Comparison of ENCODE assay signal across 25 mouse cellular contexts in genomic region chr2:161237280-161237819, GRCm38 (mm10).
A peak's percentile ranks its signal among the peaks of the same experiment; 100 is the strongest.
DNase-seq lines count a peak whose midpoint lies in the region; ATAC-seq and TF ChIP-seq lines count a peak whose summit lies in the region.
"Had no signal": no experiment of that assay in that cellular context is flagged by ENCODE, and none has a peak within 500 bp of the region (broad histone marks: within the 10 kb centered on the region; RNA-seq: fewer than 3 reads in every experiment).

No protein-coding gene starts in this region.

- no peak overlapping the region for H3K4me2 ChIP-seq in forebrain, embryonic 11.5 days (ENCODE audit: low read depth, low read length, severe bottlenecking)
- no peak overlapping the region for H3K4me2 ChIP-seq in forebrain, postnatal 0 days (ENCODE audit: low read depth)
- H3K4me2 ChIP-seq in hindbrain, postnatal 0 days (ENCODE audit: low read depth, low read length), result no peak overlapping the region
- no peak overlapping the region for H3K4me2 ChIP-seq in hindbrain, embryonic 12.5 days (replicated peaks)
- H3K4me2 ChIP-seq: embryonic facial prominence, embryonic 15.5 days; heart, embryonic 11.5 days; hindbrain, embryonic 13.5 days; lung, embryonic 14.5 days; midbrain, embryonic 15.5 days had no signal

- no peak for DNase-seq in forebrain, embryonic 11.5 days (ENCODE audit: low spot score)
- DNase-seq in forebrain, postnatal 0 days, result no peak
- DNase-seq in hindbrain, postnatal 0 days (ENCODE audit: low spot score), result peak; percentile 27
- DNase-seq in embryo, embryonic 11.5 days (ENCODE audit: low read depth, low spot score), result peak; percentile 22
- DNase-seq in mesoderm, embryonic 11.5 days (ENCODE audit: low read depth, low spot score), result peak; percentile 61
- no peak for DNase-seq in urinary bladder, postnatal 4 days (ENCODE audit: low spot score in 2 of 2)
- DNase-seq in left cerebral cortex, adult 8-10 months (ENCODE audit: low spot score in 2 of 2), result no peak
- DNase-seq: adrenal gland, postnatal 36 days; cerebellum, adult 11 months; cerebellum, postnatal 10 days; kidney, postnatal 25 days; lung, embryonic 14.5 days; thymus, adult 18-20 months; thymus, postnatal 36 days had no signal

- WGBS in forebrain, embryonic 11.5 days, result 61% methylated on average over 9 of the region's 9 CpGs
- WGBS in forebrain, postnatal 0 days, result 45% methylated on average over 9 of the region's 9 CpGs
- WGBS in hindbrain, postnatal 0 days, result 44% methylated on average over 9 of the region's 9 CpGs
- 65% methylated on average over 9 of the region's 9 CpGs for WGBS in hindbrain, embryonic 12.5 days

- no peak overlapping the region for H3K4me3 ChIP-seq in forebrain, embryonic 11.5 days (ENCODE audit: low read depth, low read length)
- H3K4me3 ChIP-seq in forebrain, postnatal 0 days (ENCODE audit: low read depth, low read length), result no peak overlapping the region
- no peak overlapping the region for H3K4me3 ChIP-seq in hindbrain, postnatal 0 days (ENCODE audit: low read length)
- no peak overlapping the region for H3K4me3 ChIP-seq in hindbrain, embryonic 12.5 days
- H3K4me3 ChIP-seq: embryonic facial prominence, embryonic 15.5 days; hindbrain, embryonic 13.5 days; layer of hippocampus, adult 2 months; megakaryocyte, embryonic 14.5 days; midbrain, embryonic 15.5 days; myocyte had no signal

- TF ChIP-seq CTCF in forebrain, postnatal 0 days (IDR thresholded peaks at IDR 0.05; ENCODE audit: low read depth), result no peak
- TF ChIP-seq CTCF in hindbrain, postnatal 0 days (IDR thresholded peaks at IDR 0.05; ENCODE audit: low read depth), result no peak; the same call in 1 of the 2 replicates

- H3K27me3 ChIP-seq in forebrain, embryonic 11.5 days (ENCODE audit: control insufficient read depth, insufficient read depth, low read length), result no peaks in the 10 kb centered on the region; the same call in 1 of the 2 replicates
- no peaks in the 10 kb centered on the region for H3K27me3 ChIP-seq in forebrain, postnatal 0 days (ENCODE audit: insufficient read depth, low read length)
- no peaks in the 10 kb centered on the region for H3K27me3 ChIP-seq in hindbrain, postnatal 0 days (ENCODE audit: insufficient read depth, low read length)
- H3K27me3 ChIP-seq in hindbrain, embryonic 12.5 days, result no peaks in the 10 kb centered on the region
- H3K27me3 ChIP-seq: embryonic facial prominence, embryonic 15.5 days; hindbrain, embryonic 13.5 days; megakaryocyte, embryonic 14.5 days; midbrain, embryonic 15.5 days had no signal

- no peaks in the 10 kb centered on the region for H3K9me3 ChIP-seq in forebrain, embryonic 11.5 days (ENCODE audit: control insufficient read depth, low read length)
- H3K9me3 ChIP-seq in forebrain, postnatal 0 days (ENCODE audit: low read length), result no peaks in the 10 kb centered on the region
- H3K9me3 ChIP-seq in hindbrain, postnatal 0 days (ENCODE audit: low read length), result no peaks in the 10 kb centered on the region
- H3K9me3 ChIP-seq in hindbrain, embryonic 12.5 days (replicated peaks), result no peaks in the 10 kb centered on the region
- H3K9me3 ChIP-seq: embryonic facial prominence, embryonic 15.5 days; hindbrain, embryonic 13.5 days; midbrain, embryonic 15.5 days had no signal

- H3K4me1 ChIP-seq in forebrain, embryonic 11.5 days (replicated peaks; ENCODE audit: control insufficient read depth, insufficient read depth, low read length), result no peaks in the 10 kb centered on the region
- H3K4me1 ChIP-seq in forebrain, postnatal 0 days (ENCODE audit: insufficient read depth), result no peaks in the 10 kb centered on the region
- no peaks in the 10 kb centered on the region for H3K4me1 ChIP-seq in hindbrain, postnatal 0 days (ENCODE audit: insufficient read depth, low read length)
- H3K4me1 ChIP-seq in hindbrain, embryonic 12.5 days, result no peaks in the 10 kb centered on the region
- H3K4me1 ChIP-seq: embryonic facial prominence, embryonic 15.5 days; megakaryocyte, embryonic 14.5 days; midbrain, embryonic 15.5 days had no signal

- H3K36me3 ChIP-seq in forebrain, embryonic 11.5 days (ENCODE audit: control insufficient read depth, insufficient read depth, low read length), result no peaks in the 10 kb centered on the region
- no peaks in the 10 kb centered on the region for H3K36me3 ChIP-seq in forebrain, postnatal 0 days (ENCODE audit: insufficient read depth)
- H3K36me3 ChIP-seq in hindbrain, postnatal 0 days (ENCODE audit: insufficient read depth, low read length), result no peaks in the 10 kb centered on the region
- H3K36me3 ChIP-seq in hindbrain, embryonic 12.5 days, result no peaks in the 10 kb centered on the region
- H3K36me3 ChIP-seq: embryonic facial prominence, embryonic 15.5 days; hindbrain, embryonic 13.5 days; midbrain, embryonic 15.5 days had no signal

- no peak overlapping the region for H3K27ac ChIP-seq in forebrain, embryonic 11.5 days (ENCODE audit: low read depth, low read length)
- no peak overlapping the region for H3K27ac ChIP-seq in forebrain, postnatal 0 days (ENCODE audit: low read depth, low read length)
- no peak overlapping the region for H3K27ac ChIP-seq in hindbrain, postnatal 0 days
- H3K27ac ChIP-seq in hindbrain, embryonic 12.5 days, result no peak overlapping the region
- H3K27ac ChIP-seq: embryonic facial prominence, embryonic 15.5 days; hindbrain, embryonic 13.5 days; layer of hippocampus, adult 2 months; liver, embryonic 14.5 days; midbrain, embryonic 15.5 days had no signal

- H3K9ac ChIP-seq in forebrain, embryonic 11.5 days (ENCODE audit: low read length), result no peak overlapping the region
- H3K9ac ChIP-seq in forebrain, postnatal 0 days, result no peak overlapping the region
- H3K9ac ChIP-seq in hindbrain, postnatal 0 days (replicated peaks; ENCODE audit: low read length), result no peak overlapping the region
- no peak overlapping the region for H3K9ac ChIP-seq in hindbrain, embryonic 12.5 days
- H3K9ac ChIP-seq: embryonic facial prominence, embryonic 15.5 days; hindbrain, embryonic 13.5 days; liver, embryonic 14.5 days; lung, embryonic 14.5 days; midbrain, embryonic 15.5 days had no signal

- ATAC-seq in forebrain, embryonic 11.5 days (replicated peaks; ENCODE audit: low FRiP score), result peak; percentile 36; the same call in 1 of the 2 replicates
- ATAC-seq in forebrain, postnatal 0 days, result no peak
- ATAC-seq in hindbrain, postnatal 0 days, result no peak
- ATAC-seq in hindbrain, embryonic 12.5 days (ENCODE audit: low FRiP score), result no peak
- ATAC-seq: CD4-positive, CD25-positive, alpha-beta regulatory T cell, adult 4 months; intestine, embryonic 16.5 days; midbrain, embryonic 15.5 days had no signal

Comparison
In these comparisons a context has a peak if more than half of its experiments do, and no peak if none do; other contexts are left out.
1. DNase-seq: peak in hindbrain, postnatal 0 days (single experiment), embryo, embryonic 11.5 days (single experiment) and mesoderm, embryonic 11.5 days (single experiment); none in forebrain, embryonic 11.5 days (single experiment), forebrain, postnatal 0 days (single experiment), urinary bladder, postnatal 4 days (0 of 2) and left cerebral cortex, adult 8-10 months (0 of 2).